Mouse (Mus musculus) forebrain, postnatal 0 days (tissue): Measurements from ENCODE around the gene Sfta2. TPM values are rescaled to one million over a fixed set of nuclear protein-coding genes. Genes with fewer than 3 reads are reported as not detected.

Source experiments
- ATAC-seq: fragments of 200-750 bp; cut with Nextera tagmentation; 2 replicates; pipeline ENCODE4 v1.8.0; 2017; ENCODE audit warnings: mild to moderate bottlenecking, moderate library complexity
- DNase-seq: peaks from one replicate; pipeline ENCODE4 v3.0.0-alpha.2; 2015
- H3K27ac ChIP-seq: fragments of 300-500 bp; sonication (generic); 2 replicates; pipeline ENCODE4 v1.5.1; 2014; ENCODE audit warnings: low read depth, mild to moderate bottlenecking, antibody characterized with exemption, low read length, moderate library complexity, mixed read lengths
- H3K27me3 ChIP-seq: fragments of 300-500 bp; sonication (generic); 2 replicates; pipeline ENCODE4 v1.6.1; 2014; ENCODE audit warnings: mild to moderate bottlenecking, low read length, mixed read lengths; ENCODE audit not compliant: insufficient read depth
- H3K36me3 ChIP-seq: fragments of 300-500 bp; sonication (generic); 2 replicates; pipeline ENCODE4 v1.6.1; 2014; ENCODE audit warnings: mild to moderate bottlenecking, moderate library complexity; ENCODE audit not compliant: insufficient read depth
- H3K4me1 ChIP-seq: fragments of 300-500 bp; sonication (generic); 2 replicates; pipeline ENCODE4 v1.6.1; 2014; ENCODE audit warnings: antibody characterized with exemption; ENCODE audit not compliant: insufficient read depth
- H3K4me2 ChIP-seq: fragments of 300-500 bp; sonication (generic); 2 replicates; pipeline ENCODE4 v1.6.1; 2014; ENCODE audit warnings: low read depth, mild to moderate bottlenecking, moderate library complexity
- H3K4me3 ChIP-seq: fragments of 300-500 bp; sonication (generic); 2 replicates; pipeline ENCODE4 v1.5.1; 2014; ENCODE audit warnings: low read depth, low read length, mixed read lengths
- H3K9ac ChIP-seq: fragments of 300-500 bp; sonication (generic); 2 replicates; pipeline ENCODE4 v1.6.1; 2014; ENCODE audit warnings: mild to moderate bottlenecking
- H3K9me3 ChIP-seq: fragments of 300-500 bp; sonication (generic); 2 replicates; pipeline ENCODE4 v1.6.1; 2016; ENCODE audit warnings: low read length
- CTCF ChIP-seq: sonication (generic); IDR thresholded peaks from 2 replicates; pipeline ENCODE4 v1.5.1; 2016; ENCODE audit warnings: antibody characterized with exemption, control low read depth, low read depth
- WGBS: fragments of 180-500 bp; shearing (Covaris S2); extraction: QIAGEN DNeasy Blood & Tissue Kit; methylation state at CpG from one replicate; pipeline ENCODE4 v1.1.7; 2014; 5-methylcytosine and 5-hydroxymethylcytosine counted together
- polyA plus RNA-seq: library from polyadenylated mRNA; unstranded; fragments of >200 nt; fragmentation: Nextera tagmentation; extraction: Ambion mirVana; gene quantifications from 2 replicates; pipeline ENCODE4 v1.2.1, GENCODE M21; 2015
- total RNA-seq: library from RNA; depleted of rRNA; stranded (reverse); fragments of >200 nt; gene quantifications from 2 replicates; pipeline ENCODE4 v1.2.3, GENCODE M21; 2014

The Sfta2 gene
- total and polyA plus RNA-seq, 2 experiments from 2014 or later, result not detected

- Histone ChIP-seq H3K9ac (no peak overlapping the region), H3K27me3 (no peaks in the 10 kb centered on the region), H3K9me3 (no peaks in the 10 kb centered on the region), H3K27ac (no peak overlapping the region), H3K36me3 (no peaks in the 10 kb centered on the region), H3K4me2 (no peak overlapping the region), H3K4me3 (no peak overlapping the region), H3K4me1 (no peaks in the 10 kb centered on the region)
- no peak for TF ChIP-seq CTCF
- ATAC-seq (no peak), DNase-seq (no peak)
- WGBS, result 68% methylated on average over 2 of the region's 2 CpGs
Observed at GRCm38 (mm10) chr17:35649429-35649828, 48.1 kb downstream of the Sfta2 start.

GRCm38 (mm10) chr17:35653086-35653485 is 51.7 kb downstream of the Sfta2 start:
- no peak for TF ChIP-seq CTCF
- 81% methylated on average over 2 of the region's 2 CpGs for WGBS

GRCm38 (mm10) chr17:35665957-35666515 is 64.7 kb downstream of the Sfta2 start:
- WGBS, result 83% methylated on average over 17 of the region's 17 CpGs
- Histone ChIP-seq H3K9ac (no peak overlapping the region), H3K4me2 (no peak overlapping the region), H3K27ac (no peak overlapping the region), H3K9me3 (no peaks in the 10 kb centered on the region), H3K4me1 (no peaks in the 10 kb centered on the region), H3K4me3 (no peak overlapping the region), H3K36me3 (peaks cover 33% of the 10 kb centered on the region), H3K27me3 (no peaks in the 10 kb centered on the region)
- no peak for DNase-seq
- no peak for ATAC-seq
- peak; percentile 41 for TF ChIP-seq CTCF

More at GRCm38 (mm10) chr17:35653086-35653485, 51.7 kb downstream of the Sfta2 start:
- Histone ChIP-seq H3K9ac (no peak overlapping the region), H3K27me3 (no peaks in the 10 kb centered on the region), H3K36me3 (peaks cover 26% of the 10 kb centered on the region), H3K4me3 (no peak overlapping the region), H3K9me3 (no peaks in the 10 kb centered on the region), H3K4me1 (no peaks in the 10 kb centered on the region), H3K27ac (no peak overlapping the region), H3K4me2 (no peak overlapping the region)
- ATAC-seq (no peak), DNase-seq (no peak)

GRCm38 (mm10) chr17:35666851-35667256 is 65.5 kb downstream of the Sfta2 start:
- H3K4me2 ChIP-seq, result peak overlapping the region; percentile 96
- 8% methylated on average over 13 of the region's 13 CpGs for WGBS
- peak; percentile 59 for ATAC-seq
- peak overlapping the region; percentile 77 for H3K9ac ChIP-seq
- H3K4me3 ChIP-seq, result peak overlapping the region; percentile 59
- DNase-seq, result peak; percentile 67
- no peaks in the 10 kb centered on the region for H3K4me1 ChIP-seq
- peak overlapping the region; percentile 82 for H3K27ac ChIP-seq
- no peaks in the 10 kb centered on the region for H3K9me3 ChIP-seq
- H3K36me3 ChIP-seq, result peaks cover 25% of the 10 kb centered on the region
- TF ChIP-seq CTCF, result peak; percentile 13; the same call in 1 of the 2 replicates
- H3K27me3 ChIP-seq, result no peaks in the 10 kb centered on the region

- Histone ChIP-seq H3K36me3 (peaks cover 22% of the 10 kb centered on the region), H3K27me3 (no peaks in the 10 kb centered on the region), H3K4me1 (no peaks in the 10 kb centered on the region), H3K9me3 (no peaks in the 10 kb centered on the region), H3K9ac (peak within 1 kb of the TSS; percentile 77), H3K4me2 (peak within 1 kb of the TSS; percentile 96), H3K27ac (peak within 1 kb of the TSS; percentile 82), H3K4me3 (peak within 1 kb of the TSS; percentile 59)
- ATAC-seq (peak; percentile 94), DNase-seq (peak; percentile 98)
- 0 out of 2 replicates have a peak, but pooled peaks have one; percentile 29 for TF ChIP-seq CTCF
- under 1% methylated on average over 61 of the region's 61 CpGs for WGBS
Observed at GRCm38 (mm10) chr17:35667334-35668065, 66.2 kb downstream of the Sfta2 start, which contains the start of gene Vars2. Vars2 (minus strand) TSS chr17:35667592.

- no peak for TF ChIP-seq CTCF
Observed at GRCm38 (mm10) chr17:35669731-35670130, 68.4 kb downstream of the Sfta2 start.

GRCm38 (mm10) chr17:35671846-35672245 is 70.5 kb downstream of the Sfta2 start:
- Histone ChIP-seq H3K36me3 (peaks cover 8% of the 10 kb centered on the region; the same call in 1 of the 2 replicates), H3K9ac (no peak overlapping the region), H3K27ac (no peak overlapping the region), H3K4me3 (no peak overlapping the region), H3K9me3 (no peaks in the 10 kb centered on the region), H3K4me2 (no peak overlapping the region), H3K27me3 (no peaks in the 10 kb centered on the region), H3K4me1 (peaks cover 7% of the 10 kb centered on the region; the same call in 1 of the 2 replicates)
- ATAC-seq (no peak), DNase-seq (no peak)
- TF ChIP-seq CTCF, result no peak
- WGBS, result 90% methylated on average over 6 of the region's 6 CpGs

More at GRCm38 (mm10) chr17:35669731-35670130, 68.4 kb downstream of the Sfta2 start:
- DNase-seq (no peak), ATAC-seq (no peak)
- Histone ChIP-seq H3K9me3 (no peaks in the 10 kb centered on the region), H3K27me3 (no peaks in the 10 kb centered on the region), H3K27ac (no peak overlapping the region), H3K4me2 (no peak overlapping the region), H3K9ac (no peak overlapping the region), H3K4me1 (peaks cover 7% of the 10 kb centered on the region; the same call in 1 of the 2 replicates), H3K36me3 (peaks cover 8% of the 10 kb centered on the region; the same call in 1 of the 2 replicates), H3K4me3 (no peak overlapping the region)
- WGBS, result 95% methylated on average over 9 of the region's 9 CpGs
